Mouse (Mus musculus): ENCODE measurements around the gene Cybb.

GRCm38 (mm10) chrX:9470811-9471388 is 16.7 kb downstream of the Cybb start:
- TF ChIP-seq CTCF (IDR thresholded peaks at IDR 0.05; ENCODE audit: borderline replicate concordance, insufficient read depth, low read length), result no peak
- TF ChIP-seq POLR2A (IDR thresholded peaks at IDR 0.05; ENCODE audit: low read depth, low read length), result no peak

Data from embryonic fibroblast, embryonic 13.5 days (primary cell).